Mouse (Mus musculus): Measurements from ENCODE around the gene Ksr2. TPM values are rescaled to one million over a fixed set of nuclear protein-coding genes. Genes with fewer than 3 reads are reported as not detected.

Gene Ksr2
- polyA plus RNA-seq, 1 experiment from 2014 or later = 0.09 TPM

- no peak for DNase-seq (ENCODE audit: low spot score)
- Histone ChIP-seq H3K27me3 (ENCODE audit: insufficient read depth, poor library complexity, severe bottlenecking) (0 out of 2 replicates have a peak, but pooled peaks cover 13% of the 10 kb centered on the region), H3K36me3 (no peaks in the 10 kb centered on the region), H3K4me3 (no peak overlapping the region), H3K9me3 (no peaks in the 10 kb centered on the region), H3K4me1 (no peaks in the 10 kb centered on the region), H3K27ac (no peak overlapping the region)
- WGBS = 76% methylated on average over 4 of the region's 4 CpGs
Observed at GRCm38 (mm10) chr5:117521156-117521555, 107.4 kb downstream of the Ksr2 start.

- Histone ChIP-seq H3K27me3 (ENCODE audit: insufficient read depth, poor library complexity, severe bottlenecking) (0 out of 2 replicates have a peak, but pooled peaks cover 13% of the 10 kb centered on the region), H3K27ac (no peak overlapping the region), H3K36me3 (no peaks in the 10 kb centered on the region), H3K4me1 (no peaks in the 10 kb centered on the region), H3K9me3 (no peaks in the 10 kb centered on the region), H3K4me3 (no peak overlapping the region)
- WGBS = 81% methylated on average over 4 of the region's 4 CpGs
- no peak for DNase-seq (ENCODE audit: low spot score)
Observed at GRCm38 (mm10) chr5:117521701-117522100, 107.9 kb downstream of the Ksr2 start.

GRCm38 (mm10) chr5:117522471-117522870 lies 108.7 kb downstream of the Ksr2 start:
- Histone ChIP-seq H3K4me3 (no peak overlapping the region), H3K36me3 (no peaks in the 10 kb centered on the region), H3K4me1 (no peaks in the 10 kb centered on the region), H3K27me3 (ENCODE audit: insufficient read depth, poor library complexity, severe bottlenecking) (0 out of 2 replicates have a peak, but pooled peaks cover 12% of the 10 kb centered on the region), H3K27ac (no peak overlapping the region), H3K9me3 (no peaks in the 10 kb centered on the region)
- DNase-seq (ENCODE audit: low spot score) = no peak
- 66% methylated on average over 4 of the region's 4 CpGs for WGBS

GRCm38 (mm10) chr5:117523010-117523409 lies 109.2 kb downstream of the Ksr2 start:
- H3K27me3 ChIP-seq (ENCODE audit: insufficient read depth, poor library complexity, severe bottlenecking) = 0 out of 2 replicates have a peak, but pooled peaks cover 6% of the 10 kb centered on the region
- H3K27ac ChIP-seq = no peak overlapping the region
- no peaks in the 10 kb centered on the region for H3K9me3 ChIP-seq
- no peak for DNase-seq (ENCODE audit: low spot score)
- H3K4me3 ChIP-seq = no peak overlapping the region
- H3K4me1 ChIP-seq = no peaks in the 10 kb centered on the region
- no peaks in the 10 kb centered on the region for H3K36me3 ChIP-seq
- 81% methylated on average over 10 of the region's 10 CpGs for WGBS

- H3K9me3 ChIP-seq = no peaks in the 10 kb centered on the region
- DNase-seq (ENCODE audit: low spot score) = no peak
- no peak overlapping the region for H3K4me3 ChIP-seq
- H3K4me1 ChIP-seq = peaks cover 16% of the 10 kb centered on the region
- no peaks in the 10 kb centered on the region for H3K36me3 ChIP-seq
- WGBS = 58% methylated on average over 6 of the region's 6 CpGs
- no peak overlapping the region for H3K27ac ChIP-seq
- peaks cover 45% of the 10 kb centered on the region for H3K27me3 ChIP-seq (ENCODE audit: insufficient read depth, poor library complexity, severe bottlenecking)
Observed at GRCm38 (mm10) chr5:117530991-117531390, 117.2 kb downstream of the Ksr2 start.

- peaks cover 11% of the 10 kb centered on the region for H3K4me1 ChIP-seq
- H3K27me3 ChIP-seq (ENCODE audit: insufficient read depth, poor library complexity, severe bottlenecking) = peaks cover 22% of the 10 kb centered on the region
- no peak for DNase-seq (ENCODE audit: low spot score)
- no peaks in the 10 kb centered on the region for H3K9me3 ChIP-seq
- H3K4me3 ChIP-seq = no peak overlapping the region
- 83% methylated on average over 3 of the region's 3 CpGs for WGBS
- H3K27ac ChIP-seq = no peak overlapping the region
- H3K36me3 ChIP-seq = no peaks in the 10 kb centered on the region
Observed at GRCm38 (mm10) chr5:117539221-117539620, 125.4 kb downstream of the Ksr2 start.

- H3K9me3 ChIP-seq = no peaks in the 10 kb centered on the region
- peaks cover 24% of the 10 kb centered on the region for H3K4me1 ChIP-seq
- no peaks in the 10 kb centered on the region for H3K36me3 ChIP-seq
- 69% methylated on average over 8 of the region's 8 CpGs for WGBS
- no peak overlapping the region for H3K27ac ChIP-seq
- peaks cover 6% of the 10 kb centered on the region; the same call in 1 of the 2 replicates for H3K27me3 ChIP-seq (ENCODE audit: insufficient read depth, poor library complexity, severe bottlenecking)
- DNase-seq (ENCODE audit: low spot score) = no peak
- H3K4me3 ChIP-seq = no peak overlapping the region
Observed at GRCm38 (mm10) chr5:117541654-117542053, 127.9 kb downstream of the Ksr2 start.

GRCm38 (mm10) chr5:117546694-117547268 lies 133.0 kb downstream of the Ksr2 start:
- Histone ChIP-seq H3K4me3 (peak overlapping the region; percentile 9; the same call in 1 of the 2 replicates), H3K9me3 (no peaks in the 10 kb centered on the region), H3K27me3 (ENCODE audit: insufficient read depth, poor library complexity, severe bottlenecking) (no peaks in the 10 kb centered on the region), H3K27ac (peak overlapping the region; percentile 83), H3K36me3 (no peaks in the 10 kb centered on the region), H3K4me1 (peaks cover 20% of the 10 kb centered on the region)
- peak; percentile 83 for DNase-seq (ENCODE audit: low spot score)
- 40% methylated on average over 25 of the region's 25 CpGs for WGBS

GRCm38 (mm10) chr5:117550992-117551391 lies 137.2 kb downstream of the Ksr2 start:
- WGBS = 40% methylated on average over 9 of the region's 9 CpGs
- Histone ChIP-seq H3K4me3 (no peak overlapping the region), H3K27me3 (ENCODE audit: insufficient read depth, poor library complexity, severe bottlenecking) (no peaks in the 10 kb centered on the region), H3K4me1 (peaks cover 8% of the 10 kb centered on the region; the same call in 1 of the 2 replicates), H3K27ac (peak overlapping the region; percentile 56; the same call in 1 of the 2 replicates), H3K36me3 (no peaks in the 10 kb centered on the region), H3K9me3 (no peaks in the 10 kb centered on the region)
- no peak for DNase-seq (ENCODE audit: low spot score)

- Histone ChIP-seq H3K9me3 (no peaks in the 10 kb centered on the region), H3K27me3 (ENCODE audit: insufficient read depth, poor library complexity, severe bottlenecking) (no peaks in the 10 kb centered on the region), H3K4me1 (peaks cover 1% of the 10 kb centered on the region; the same call in 1 of the 2 replicates), H3K36me3 (no peaks in the 10 kb centered on the region), H3K27ac (no peak overlapping the region), H3K4me3 (no peak overlapping the region)
- no peak for DNase-seq (ENCODE audit: low spot score)
- 90% methylated on average over 8 of the region's 8 CpGs for WGBS
Observed at GRCm38 (mm10) chr5:117552096-117552495, 138.3 kb downstream of the Ksr2 start.

- no peak for DNase-seq (ENCODE audit: low spot score)
- Histone ChIP-seq H3K4me1 (no peaks in the 10 kb centered on the region; the same call in 1 of the 2 replicates), H3K36me3 (no peaks in the 10 kb centered on the region), H3K27ac (no peak overlapping the region), H3K9me3 (no peaks in the 10 kb centered on the region), H3K4me3 (no peak overlapping the region), H3K27me3 (ENCODE audit: insufficient read depth, poor library complexity, severe bottlenecking) (no peaks in the 10 kb centered on the region)
- 85% methylated on average over 4 of the region's 4 CpGs for WGBS
Observed at GRCm38 (mm10) chr5:117554505-117554904, 140.7 kb downstream of the Ksr2 start.

GRCm38 (mm10) chr5:117556570-117556969 lies 142.8 kb downstream of the Ksr2 start:
- Histone ChIP-seq H3K4me1 (no peaks in the 10 kb centered on the region), H3K4me3 (no peak overlapping the region), H3K9me3 (no peaks in the 10 kb centered on the region), H3K27me3 (ENCODE audit: insufficient read depth, poor library complexity, severe bottlenecking) (no peaks in the 10 kb centered on the region), H3K36me3 (no peaks in the 10 kb centered on the region), H3K27ac (no peak overlapping the region)
- 78% methylated on average over 9 of the region's 9 CpGs for WGBS
- DNase-seq (ENCODE audit: low spot score) = no peak

GRCm38 (mm10) chr5:117561080-117561479 lies 147.3 kb downstream of the Ksr2 start:
- H3K27ac ChIP-seq = no peak overlapping the region
- no peak overlapping the region for H3K4me3 ChIP-seq
- no peaks in the 10 kb centered on the region for H3K4me1 ChIP-seq
- WGBS = 86% methylated on average over 2 of the region's 2 CpGs
- DNase-seq (ENCODE audit: low spot score) = no peak
- H3K9me3 ChIP-seq = no peaks in the 10 kb centered on the region
- H3K36me3 ChIP-seq = no peaks in the 10 kb centered on the region
- H3K27me3 ChIP-seq (ENCODE audit: insufficient read depth, poor library complexity, severe bottlenecking) = no peaks in the 10 kb centered on the region

Data from heart, embryonic 10.5 days (tissue).